Mouse (Mus musculus) forebrain, embryonic 13.5 days (tissue): ENCODE measurements around the gene Sos2. TPM values are rescaled to one million over a fixed set of nuclear protein-coding genes. Genes with fewer than 3 reads are reported as not detected.
A peak's percentile ranks its signal among the peaks of the same experiment; 100 is the strongest.

Experiments used
- ATAC-seq: fragments of 200-750 bp; cut with Nextera tagmentation; 2 replicates; pipeline ENCODE4 v1.8.0; 2017
- H3K27ac ChIP-seq: fragments of 300-500 bp; sonication (generic); 2 replicates; pipeline ENCODE4 v1.5.1; 2015; ENCODE audit warnings: inconsistent platforms, mild to moderate bottlenecking, moderate library complexity
- H3K27me3 ChIP-seq: fragments of 300-500 bp; sonication (generic); 2 replicates; pipeline ENCODE4 v1.6.1; 2015; ENCODE audit warnings: mild to moderate bottlenecking, inconsistent platforms
- H3K36me3 ChIP-seq: fragments of 300-500 bp; sonication (generic); 2 replicates; pipeline ENCODE4 v1.6.1; 2015; ENCODE audit warnings: mild to moderate bottlenecking, inconsistent platforms; ENCODE audit not compliant: poor library complexity, severe bottlenecking
- H3K4me1 ChIP-seq: fragments of 300-500 bp; sonication (generic); 2 replicates; pipeline ENCODE4 v1.6.1; 2015; ENCODE audit warnings: inconsistent platforms
- H3K4me2 ChIP-seq: fragments of 300-500 bp; sonication (generic); 2 replicates; pipeline ENCODE4 v1.6.1; 2015; ENCODE audit warnings: inconsistent platforms, mild to moderate bottlenecking, moderate library complexity
- H3K4me3 ChIP-seq: fragments of 300-500 bp; sonication (generic); 2 replicates; pipeline ENCODE4 v1.5.1; 2015; ENCODE audit warnings: mild to moderate bottlenecking, inconsistent platforms
- H3K9ac ChIP-seq: fragments of 300-500 bp; sonication (generic); 2 replicates; pipeline ENCODE4 v1.6.1; 2015; ENCODE audit warnings: mild to moderate bottlenecking, inconsistent platforms
- H3K9me3 ChIP-seq: fragments of 300-500 bp; sonication (generic); replicated peaks from 2 replicates; pipeline ENCODE4 v1.6.1; 2016; ENCODE audit warnings: inconsistent platforms
- WGBS: fragments of 180-500 bp; shearing (Covaris S2); methylation state at CpG from one replicate; pipeline ENCODE4 v1.1.7; 2015; 5-methylcytosine and 5-hydroxymethylcytosine counted together
- polyA plus RNA-seq: library from polyadenylated mRNA; unstranded; fragments of >200 nt; fragmentation: Nextera tagmentation; extraction: Ambion mirVana; gene quantifications from 2 replicates; pipeline ENCODE4 v1.2.1, GENCODE M21; 2015

Sos2 gene
- polyA plus RNA-seq, result 9.9 TPM in 2 replicates

- H3K27ac ChIP-seq, result peak within 1 kb of the TSS; percentile 92
- WGBS, result under 1% methylated on average over 44 of the region's 85 CpGs
- ATAC-seq, result peak; percentile 79
- peaks cover 14% of the 10 kb centered on the region for H3K4me1 ChIP-seq
- H3K9ac ChIP-seq, result peak within 1 kb of the TSS; percentile 95
- H3K9me3 ChIP-seq, result no peaks in the 10 kb centered on the region
- H3K27me3 ChIP-seq, result no peaks in the 10 kb centered on the region
- peak within 1 kb of the TSS; percentile 77 for H3K4me2 ChIP-seq
- H3K36me3 ChIP-seq, result no peaks in the 10 kb centered on the region
- peak within 1 kb of the TSS; percentile 94 for H3K4me3 ChIP-seq
Measured at GRCm38 (mm10) chr12:69681566-69682061, at the start of gene Sos2. Sos2 (minus strand) TSS chr12:69681852.

- H3K4me1 ChIP-seq, result peaks cover 4% of the 10 kb centered on the region
- H3K4me3 ChIP-seq, result no peak overlapping the region
- ATAC-seq, result no peak
- no peak overlapping the region for H3K9ac ChIP-seq
- H3K36me3 ChIP-seq, result no peaks in the 10 kb centered on the region
- no peaks in the 10 kb centered on the region for H3K27me3 ChIP-seq
- H3K4me2 ChIP-seq, result no peak overlapping the region
- no peaks in the 10 kb centered on the region for H3K9me3 ChIP-seq
- 74% methylated on average over 1 of the region's 1 CpGs for WGBS
- no peak overlapping the region for H3K27ac ChIP-seq
Measured at GRCm38 (mm10) chr12:69730306-69730705, 48.7 kb upstream of the Sos2 start.

GRCm38 (mm10) chr12:69729246-69729645 is 47.6 kb upstream of the Sos2 start:
- Histone ChIP-seq H3K27ac (no peak overlapping the region), H3K4me3 (no peak overlapping the region), H3K36me3 (no peaks in the 10 kb centered on the region), H3K9ac (no peak overlapping the region), H3K4me2 (no peak overlapping the region), H3K27me3 (no peaks in the 10 kb centered on the region), H3K4me1 (peaks cover 8% of the 10 kb centered on the region), H3K9me3 (no peaks in the 10 kb centered on the region)
- ATAC-seq, result no peak
- WGBS, result 96% methylated on average over 1 of the region's 1 CpGs

GRCm38 (mm10) chr12:69724711-69725460 is 43.2 kb upstream of the Sos2 start, which contains the start of the genes L2hgdh and Atp5s:
L2hgdh (minus strand) TSS chr12:69724873.
Atp5s (plus strand) TSS chr12:69724950.
- peak within 1 kb of the TSS; percentile 82 for H3K4me2 ChIP-seq
- peak within 1 kb of the TSS; percentile 67 for H3K27ac ChIP-seq
- WGBS, result under 1% methylated on average over 60 of the region's 60 CpGs
- H3K4me3 ChIP-seq, result peak within 1 kb of the TSS; percentile 75
- no peaks in the 10 kb centered on the region for H3K27me3 ChIP-seq
- peaks cover 12% of the 10 kb centered on the region for H3K36me3 ChIP-seq
- peaks cover 18% of the 10 kb centered on the region for H3K4me1 ChIP-seq
- ATAC-seq, result peak; percentile 97
- peak within 1 kb of the TSS; percentile 75 for H3K9ac ChIP-seq
- H3K9me3 ChIP-seq, result peaks cover under 1% of the 10 kb centered on the region

- Histone ChIP-seq H3K36me3 (peaks cover 19% of the 10 kb centered on the region), H3K4me2 (peak overlapping the region; percentile 82), H3K9ac (peak overlapping the region; percentile 75), H3K27me3 (no peaks in the 10 kb centered on the region), H3K9me3 (peaks cover 7% of the 10 kb centered on the region), H3K4me3 (peak overlapping the region; percentile 75), H3K27ac (no peak overlapping the region), H3K4me1 (peaks cover 18% of the 10 kb centered on the region)
- ATAC-seq, result peak; percentile 1; the same call in 1 of the 2 replicates
- WGBS, result 2% methylated on average over 24 of the region's 24 CpGs
Measured at GRCm38 (mm10) chr12:69724018-69724710, 42.5 kb upstream of the Sos2 start.

GRCm38 (mm10) chr12:69723376-69723775 is 41.7 kb upstream of the Sos2 start:
- ATAC-seq, result no peak
- no peak overlapping the region for H3K27ac ChIP-seq
- peak overlapping the region; percentile 82 for H3K4me2 ChIP-seq
- H3K27me3 ChIP-seq, result no peaks in the 10 kb centered on the region
- H3K4me3 ChIP-seq, result peak overlapping the region; percentile 75; the same call in 1 of the 2 replicates
- 60% methylated on average over 2 of the region's 2 CpGs for WGBS
- H3K9ac ChIP-seq, result 0 out of 2 replicates have a peak overlapping the region, but pooled peaks have one; percentile 75
- peaks cover 18% of the 10 kb centered on the region for H3K4me1 ChIP-seq
- peaks cover 11% of the 10 kb centered on the region for H3K9me3 ChIP-seq
- peaks cover 26% of the 10 kb centered on the region for H3K36me3 ChIP-seq

GRCm38 (mm10) chr12:69722857-69723256 is 41.2 kb upstream of the Sos2 start:
- no peaks in the 10 kb centered on the region for H3K27me3 ChIP-seq
- H3K36me3 ChIP-seq, result peaks cover 30% of the 10 kb centered on the region
- no peak overlapping the region for H3K9ac ChIP-seq
- no peak overlapping the region for H3K27ac ChIP-seq
- ATAC-seq, result no peak
- H3K9me3 ChIP-seq, result peaks cover 11% of the 10 kb centered on the region
- no peak overlapping the region for H3K4me2 ChIP-seq
- no peak overlapping the region for H3K4me3 ChIP-seq
- peaks cover 18% of the 10 kb centered on the region for H3K4me1 ChIP-seq
- 91% methylated on average over 3 of the region's 3 CpGs for WGBS

- no peaks in the 10 kb centered on the region for H3K4me1 ChIP-seq
- peaks cover 20% of the 10 kb centered on the region for H3K36me3 ChIP-seq
- no peak overlapping the region for H3K4me2 ChIP-seq
- H3K27ac ChIP-seq, result no peak overlapping the region
- no peak for ATAC-seq
- no peak overlapping the region for H3K9ac ChIP-seq
- H3K27me3 ChIP-seq, result no peaks in the 10 kb centered on the region
- no peaks in the 10 kb centered on the region; the same call in 1 of the 2 replicates for H3K9me3 ChIP-seq
- H3K4me3 ChIP-seq, result no peak overlapping the region
Measured at GRCm38 (mm10) chr12:69713628-69714027, 32.0 kb upstream of the Sos2 start.

GRCm38 (mm10) chr12:69704799-69705458 is 23.3 kb upstream of the Sos2 start:
- no peaks in the 10 kb centered on the region for H3K27me3 ChIP-seq
- WGBS, result 93% methylated on average over 11 of the region's 11 CpGs

GRCm38 (mm10) chr12:69698352-69698751 is 16.7 kb upstream of the Sos2 start:
- Histone ChIP-seq H3K27ac (no peak overlapping the region), H3K36me3 (peaks cover 8% of the 10 kb centered on the region), H3K4me3 (no peak overlapping the region), H3K4me1 (no peaks in the 10 kb centered on the region), H3K9me3 (no peaks in the 10 kb centered on the region), H3K9ac (no peak overlapping the region), H3K4me2 (no peak overlapping the region), H3K27me3 (no peaks in the 10 kb centered on the region)
- 92% methylated on average over 6 of the region's 6 CpGs for WGBS
- no peak for ATAC-seq

More at GRCm38 (mm10) chr12:69704799-69705458, 23.3 kb upstream of the Sos2 start:
- no peak overlapping the region for H3K27ac ChIP-seq
- no peaks in the 10 kb centered on the region for H3K4me1 ChIP-seq
- no peak for ATAC-seq
- no peak overlapping the region for H3K9ac ChIP-seq
- no peak overlapping the region for H3K4me2 ChIP-seq
- H3K36me3 ChIP-seq, result no peaks in the 10 kb centered on the region; the same call in 1 of the 2 replicates
- no peak overlapping the region for H3K4me3 ChIP-seq
- no peaks in the 10 kb centered on the region for H3K9me3 ChIP-seq

GRCm38 (mm10) chr12:69696746-69697145 is 15.1 kb upstream of the Sos2 start:
- Histone ChIP-seq H3K36me3 (peaks cover 8% of the 10 kb centered on the region), H3K27me3 (no peaks in the 10 kb centered on the region), H3K27ac (no peak overlapping the region), H3K9ac (no peak overlapping the region), H3K4me2 (no peak overlapping the region), H3K4me1 (no peaks in the 10 kb centered on the region), H3K9me3 (no peaks in the 10 kb centered on the region), H3K4me3 (no peak overlapping the region)
- no peak for ATAC-seq
- WGBS, result 76% methylated on average over 5 of the region's 5 CpGs
